Mouse (Mus musculus) liver, postnatal 0 days (tissue): ENCODE measurements at regions not wholly inside any gene's neighbourhood (a gene's known extent, or its start where the extent isn't known, plus 50 kb on each side); places are given as distances from the start of the nearest gene placed in this dataset.

Experiments
- CTCF ChIP-seq: sonication (generic); IDR thresholded peaks from 2 replicates; pipeline ENCODE4 v1.5.1; 2016; ENCODE audit warnings: antibody characterized with exemption, low read depth
- EP300 ChIP-seq: IDR thresholded peaks from 2 replicates; pipeline ENCODE4 v1.6.1; 2016; ENCODE audit warnings: antibody characterized with exemption, low read depth, mild to moderate bottlenecking

DNA sequence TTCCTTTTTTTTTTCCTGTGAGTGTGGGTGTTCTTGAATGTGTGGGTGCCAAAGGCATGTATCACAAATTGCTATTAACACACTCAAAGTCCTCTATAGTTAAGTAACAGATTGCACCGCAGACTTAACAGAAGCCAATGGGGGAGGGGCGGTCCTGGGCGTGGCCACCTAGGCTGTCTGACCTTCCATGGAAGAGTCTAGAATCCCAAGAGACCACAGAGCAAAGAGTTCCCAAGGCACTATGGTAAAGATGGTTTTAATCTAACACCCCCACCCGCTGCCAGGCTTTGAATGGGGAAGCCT lies 123.4 kb upstream of the Smad3 start:
- TF ChIP-seq EP300 (no peak), CTCF (no peak)
